Comparison of ENCODE assay signal across 38 mouse cellular contexts in genomic region chr6:48610657-48611056, GRCm38 (mm10). TPM values are rescaled to one million over a fixed set of nuclear protein-coding genes. Genes with fewer than 3 reads are reported as not detected.
DNase-seq lines count a peak whose midpoint lies in the region; ATAC-seq and TF ChIP-seq lines count a peak whose summit lies in the region.
"Had no signal": no experiment of that assay in that cellular context is flagged by ENCODE, and none has a peak within 500 bp of the region (broad histone marks: within the 10 kb centered on the region; RNA-seq: fewer than 3 reads in every experiment).

No protein-coding gene starts in this region.

- no peaks in the 10 kb centered on the region for H3K36me3 ChIP-seq in intestine, embryonic 15.5 days
- H3K36me3 ChIP-seq in intestine, embryonic 16.5 days (ENCODE audit: control insufficient read depth, insufficient read depth, low read length), result peaks cover 4% of the 10 kb centered on the region; the same call in 1 of the 2 replicates
- 0 out of 2 replicates have a peak, but pooled peaks cover 3% of the 10 kb centered on the region for H3K36me3 ChIP-seq in lung, embryonic 15.5 days
- H3K36me3 ChIP-seq in CH12.LX (replicated peaks in 1 of 2; ENCODE audit: control insufficient read depth in 1 of 2, insufficient read depth in 1 of 2, low read length in 1 of 2), result peaks cover 13 to 63% of the 10 kb centered on the region in 2 experiments
- peaks cover 5% of the 10 kb centered on the region; the same call in 1 of the 2 replicates for H3K36me3 ChIP-seq in stomach, embryonic 16.5 days (ENCODE audit: control insufficient read depth, insufficient read depth, low read length)

- no peak overlapping the region for H3K4me2 ChIP-seq in intestine, embryonic 15.5 days (replicated peaks)
- H3K4me2 ChIP-seq in intestine, embryonic 16.5 days (ENCODE audit: low read depth, low read length), result no peak overlapping the region
- H3K4me2 ChIP-seq in lung, embryonic 15.5 days, result no peak overlapping the region
- no peak overlapping the region for H3K4me2 ChIP-seq in CH12.LX (ENCODE audit: insufficient read depth, low read depth, poor library complexity, severe bottlenecking)
- H3K4me2 ChIP-seq in stomach, embryonic 16.5 days (ENCODE audit: low read depth, low read length), result no peak overlapping the region
- H3K4me2 ChIP-seq: embryonic facial prominence, embryonic 15.5 days; forebrain, embryonic 13.5 days; limb, embryonic 13.5 days; liver, embryonic 11.5 days; midbrain, embryonic 15.5 days; neural tube, embryonic 12.5 days had no signal

- TF ChIP-seq EP300 in CH12.LX (IDR thresholded peaks at IDR 0.05; ENCODE audit: low read length), result no peak

- 0 out of 4 replicates have a peak, but pooled peaks of 1 of the 2 experiments have one; percentile 7 for TF ChIP-seq CTCF in CH12.LX (conservative IDR thresholded peaks at IDR 0.05 in 1 of 2, IDR thresholded peaks at IDR 0.05 in 1 of 2; ENCODE audit: low read depth in 2 of 2, low read length in 2 of 2)

- no peaks in the 10 kb centered on the region for H3K79me2 ChIP-seq in CH12.LX (replicated peaks; ENCODE audit: control insufficient read depth, extremely low read depth, insufficient read depth, poor library complexity, severe bottlenecking)

- no peak overlapping the region for H3K9ac ChIP-seq in intestine, embryonic 15.5 days
- no peak overlapping the region for H3K9ac ChIP-seq in intestine, embryonic 16.5 days (ENCODE audit: low read depth, low read length)
- no peak overlapping the region for H3K9ac ChIP-seq in lung, embryonic 15.5 days
- H3K9ac ChIP-seq in CH12.LX (ENCODE audit: insufficient read depth, low read depth), result no peak overlapping the region
- H3K9ac ChIP-seq in stomach, embryonic 16.5 days (ENCODE audit: low read length), result no peak overlapping the region
- H3K9ac ChIP-seq: embryonic facial prominence, embryonic 15.5 days; forebrain, embryonic 13.5 days; limb, embryonic 13.5 days; midbrain, embryonic 15.5 days; neural tube, embryonic 12.5 days had no signal

- no peak for ATAC-seq in intestine, embryonic 15.5 days
- no peak for ATAC-seq in intestine, embryonic 16.5 days
- ATAC-seq in lung, embryonic 15.5 days (ENCODE audit: borderline replicate concordance, extremely low read depth, low FRiP score, low TSS enrichment), result 0 out of 2 replicates have a peak, but pooled peaks have one; percentile 5
- no peak for ATAC-seq in stomach, embryonic 16.5 days (ENCODE audit: insufficient read depth, low FRiP score)
- ATAC-seq: CD4-positive, CD25-positive, alpha-beta regulatory T cell, adult 4 months; forebrain, embryonic 13.5 days; midbrain, embryonic 15.5 days had no signal

- H3K4me1 ChIP-seq in intestine, embryonic 15.5 days (replicated peaks), result no peaks in the 10 kb centered on the region
- peaks cover 5% of the 10 kb centered on the region; the same call in 1 of the 2 replicates for H3K4me1 ChIP-seq in intestine, embryonic 16.5 days (ENCODE audit: control insufficient read depth, insufficient read depth, low read length)
- H3K4me1 ChIP-seq in lung, embryonic 15.5 days, result no peaks in the 10 kb centered on the region
- peaks cover 0 to 12% of the 10 kb centered on the region in 2 experiments; a peak in 1 of 4 replicates for H3K4me1 ChIP-seq in CH12.LX (ENCODE audit: control insufficient read depth in 1 of 2, insufficient read depth in 2 of 2)
- peaks cover 7% of the 10 kb centered on the region; the same call in 1 of the 2 replicates for H3K4me1 ChIP-seq in stomach, embryonic 16.5 days (ENCODE audit: control insufficient read depth, insufficient read depth, low read length)
- H3K4me1 ChIP-seq: embryonic facial prominence, embryonic 10.5 days; embryonic facial prominence, embryonic 15.5 days; limb, embryonic 13.5 days; midbrain, embryonic 15.5 days had no signal

- in situ Hi-C loops in CH12.LX (cut with MboI; ENCODE audit: low pct_ligation_motif_present, low pct_unique_long_range_greater_than_20kb, low sequenced_read_pairs), result no loop called here

- dilution Hi-C loops in CH12.LX (cut with MboI; ENCODE audit: extremely low pct_ligation_motif_present, extremely low pct_unique_long_range_greater_than_20kb, low sequenced_read_pairs), result no loop called here

- H3K27me3 ChIP-seq in intestine, embryonic 15.5 days (replicated peaks), result no peaks in the 10 kb centered on the region
- H3K27me3 ChIP-seq in intestine, embryonic 16.5 days (replicated peaks; ENCODE audit: control insufficient read depth, insufficient read depth, low read length), result no peaks in the 10 kb centered on the region
- no peaks in the 10 kb centered on the region for H3K27me3 ChIP-seq in lung, embryonic 15.5 days
- no peaks in the 10 kb centered on the region for H3K27me3 ChIP-seq in CH12.LX (replicated peaks)
- H3K27me3 ChIP-seq in stomach, embryonic 16.5 days (ENCODE audit: control insufficient read depth, insufficient read depth, low read length), result no peaks in the 10 kb centered on the region
- H3K27me3 ChIP-seq: embryonic facial prominence, embryonic 15.5 days; forebrain, embryonic 13.5 days; limb, embryonic 13.5 days; midbrain, embryonic 15.5 days; neural tube, embryonic 12.5 days had no signal

- WGBS in intestine, embryonic 15.5 days, result 51% methylated on average over 3 of the region's 3 CpGs
- 49% methylated on average over 3 of the region's 3 CpGs for WGBS in intestine, embryonic 16.5 days
- 47% methylated on average over 3 of the region's 3 CpGs for WGBS in lung, embryonic 15.5 days
- WGBS in stomach, embryonic 16.5 days, result 29% methylated on average over 3 of the region's 3 CpGs

- no peak for TF ChIP-seq POLR2A in CH12.LX (IDR thresholded peaks at IDR 0.05; ENCODE audit: low read depth, low read length)

- no peaks in the 10 kb centered on the region for H3K9me3 ChIP-seq in intestine, embryonic 15.5 days
- H3K9me3 ChIP-seq in intestine, embryonic 16.5 days (ENCODE audit: control insufficient read depth, low read length), result no peaks in the 10 kb centered on the region; the same call in 1 of the 2 replicates
- no peaks in the 10 kb centered on the region for H3K9me3 ChIP-seq in lung, embryonic 15.5 days
- no peaks in the 10 kb centered on the region for H3K9me3 ChIP-seq in CH12.LX (replicated peaks; ENCODE audit: low read length)
- no peaks in the 10 kb centered on the region for H3K9me3 ChIP-seq in stomach, embryonic 16.5 days (replicated peaks; ENCODE audit: control insufficient read depth, low read length)
- H3K9me3 ChIP-seq: embryonic facial prominence, embryonic 10.5 days; embryonic facial prominence, embryonic 15.5 days; forebrain, embryonic 13.5 days; limb, embryonic 13.5 days; midbrain, embryonic 15.5 days; neural tube, embryonic 12.5 days had no signal

- DNase-seq in lung, postnatal 14 days, result no peak
- DNase-seq in CH12.LX (ENCODE audit: extremely low read depth), result no peak
- no peak for DNase-seq in cerebellum, adult 18-20 months
- DNase-seq: adrenal gland, postnatal 36 days; cerebellum, adult 8-10 months; cerebellum, postnatal 25 days; gastrocnemius, postnatal 14 days; heart, postnatal 14 days; kidney, adult 2 months; kidney, postnatal 10 days; right cerebral cortex, adult 18-20 months; spleen, adult 18-20 months; thymus, adult 2 months; thymus, postnatal 36 days had no signal

- no peak overlapping the region for H3K4me3 ChIP-seq in intestine, embryonic 15.5 days (replicated peaks)
- no peak overlapping the region for H3K4me3 ChIP-seq in intestine, embryonic 16.5 days (ENCODE audit: low read length)
- H3K4me3 ChIP-seq in lung, embryonic 15.5 days, result no peak overlapping the region
- H3K4me3 ChIP-seq in CH12.LX (replicated peaks in 1 of 3; ENCODE audit: low read depth in 2 of 3, low read length in 2 of 3, poor library complexity in 1 of 3), result no peak overlapping the region
- no peak overlapping the region for H3K4me3 ChIP-seq in stomach, embryonic 16.5 days (replicated peaks; ENCODE audit: low read length)
- H3K4me3 ChIP-seq: embryonic facial prominence, embryonic 10.5 days; embryonic facial prominence, embryonic 15.5 days; forebrain, embryonic 13.5 days; hindbrain, embryonic 10.5 days; limb, embryonic 13.5 days; midbrain, embryonic 15.5 days; myocyte; neural tube, embryonic 12.5 days had no signal

- 0 out of 2 replicates have a peak overlapping the region, but pooled peaks have one; percentile 9 for H3K27ac ChIP-seq in intestine, embryonic 15.5 days
- H3K27ac ChIP-seq in intestine, embryonic 16.5 days (ENCODE audit: low read length), result no peak overlapping the region
- H3K27ac ChIP-seq in lung, embryonic 15.5 days, result no peak overlapping the region
- H3K27ac ChIP-seq in CH12.LX (ENCODE audit: insufficient read depth, low read depth), result no peak overlapping the region
- peak overlapping the region; percentile 38; the same call in 1 of the 2 replicates for H3K27ac ChIP-seq in stomach, embryonic 16.5 days (ENCODE audit: low read length)
- H3K27ac ChIP-seq: embryonic facial prominence, embryonic 10.5 days; embryonic facial prominence, embryonic 15.5 days; forebrain, embryonic 13.5 days; hindbrain, embryonic 10.5 days; limb, embryonic 13.5 days; macrophage; midbrain, embryonic 15.5 days; neural tube, embryonic 12.5 days had no signal

- peak; percentile 0 for TF ChIP-seq RAD21 in CH12.LX (IDR thresholded peaks at IDR 0.05; ENCODE audit: low read depth, low read length)

RNA-seq across cellular contexts. Expression of gene Zfp775, which starts 8.8 kb away (rescaled TPM):
- 5.1 and 5.8 TPM in 2 replicates for polyA plus RNA-seq in intestine, embryonic 15.5 days (2015; fragmentation: Nextera tagmentation; extraction: Ambion mirVana)
- 5.2 and 6.1 TPM in 2 replicates for polyA plus RNA-seq in intestine, embryonic 16.5 days (2015; fragmentation: Nextera tagmentation; extraction: Ambion mirVana)
- 5.5 and 8.3 TPM in 2 replicates for polyA plus RNA-seq in lung, embryonic 15.5 days (2015; fragmentation: Nextera tagmentation; extraction: Ambion mirVana)
- total RNA-seq in CH12.LX (2012; rRNA removed) (4.7 and 6.5 TPM in 2 replicates), CH12.LX (2014; rRNA removed) (2.6 and 3.2 TPM in 2 replicates)
- polyA plus RNA-seq in CH12.LX (2012; ENCODE audit: insufficient read length, low read depth), result 3.3 and 3.5 TPM in 2 replicates
- polyA plus RNA-seq in stomach, embryonic 16.5 days (2015; fragmentation: Nextera tagmentation; extraction: Ambion mirVana), result 5.2 and 5.9 TPM in 2 replicates

RNA-seq across cellular contexts. Expression of gene AI854703, which starts 15.9 kb away (rescaled TPM):
- polyA plus RNA-seq in intestine, embryonic 15.5 days (2015; fragmentation: Nextera tagmentation; extraction: Ambion mirVana), result 0.89 and 1.2 TPM in 2 replicates
- polyA plus RNA-seq in intestine, embryonic 16.5 days (2015; fragmentation: Nextera tagmentation; extraction: Ambion mirVana), result 0.95 and 1.1 TPM in 2 replicates
- polyA plus RNA-seq in lung, embryonic 15.5 days (2015; fragmentation: Nextera tagmentation; extraction: Ambion mirVana), result 0.93 and 1.1 TPM in 2 replicates
- 3.5 and 5.3 TPM in 2 replicates for total RNA-seq in CH12.LX (2012; rRNA removed)
- 2.1 TPM in 2 replicates for total RNA-seq in CH12.LX (2014; rRNA removed)
- polyA plus RNA-seq in CH12.LX (2012; ENCODE audit: insufficient read length, low read depth), result 3.1 and 4.8 TPM in 2 replicates
- 1.1 and 1.3 TPM in 2 replicates for polyA plus RNA-seq in stomach, embryonic 16.5 days (2015; fragmentation: Nextera tagmentation; extraction: Ambion mirVana)

RNA-seq across cellular contexts. Expression of gene Gm44965, which starts 16.9 kb away (rescaled TPM):
- polyA plus RNA-seq in intestine, embryonic 15.5 days (2015; fragmentation: Nextera tagmentation; extraction: Ambion mirVana), result not detected in 2 replicates
- not detected in 2 replicates for polyA plus RNA-seq in intestine, embryonic 16.5 days (2015; fragmentation: Nextera tagmentation; extraction: Ambion mirVana)
- not detected in 2 replicates for polyA plus RNA-seq in lung, embryonic 15.5 days (2015; fragmentation: Nextera tagmentation; extraction: Ambion mirVana)
- total RNA-seq in CH12.LX (2012; rRNA removed) (not detected in 2 replicates), CH12.LX (2014; rRNA removed) (not detected in 2 replicates)
- not detected in 2 replicates for polyA plus RNA-seq in CH12.LX (2012; ENCODE audit: insufficient read length, low read depth)
- 0.70 and 1.8 TPM in 2 replicates for polyA plus RNA-seq in stomach, embryonic 16.5 days (2015; fragmentation: Nextera tagmentation; extraction: Ambion mirVana)
- total RNA-seq: adrenal gland, adult 18-20 months; adrenal gland, postnatal 36 days; granulocyte monocyte progenitor cell, adult 5-6 weeks; heart, postnatal 14 days; layer of hippocampus, postnatal 10 days; left cerebral cortex, adult 18-20 months; left cerebral cortex, postnatal 36 days; megakaryocyte-erythroid progenitor cell, adult 5-6 weeks had no signal
- polyA plus RNA-seq: brain, embryonic 14.5 days; CD4-positive, CD25-positive, alpha-beta regulatory T cell, adult 4 months; embryonic facial prominence, embryonic 15.5 days; forebrain, embryonic 13.5 days; large intestine, adult 2 months; limb, embryonic 13.5 days; liver, embryonic 11.5 days; liver, embryonic 16.5 days; macrophage; midbrain, embryonic 15.5 days; neural tube, embryonic 12.5 days; thymus, adult 2 months had no signal

RNA-seq across cellular contexts. Expression of gene Repin1, which starts 17.0 kb away (rescaled TPM):
- 23.6 and 24.9 TPM in 2 replicates for polyA plus RNA-seq in intestine, embryonic 15.5 days (2015; fragmentation: Nextera tagmentation; extraction: Ambion mirVana)
- 22.1 and 22.4 TPM in 2 replicates for polyA plus RNA-seq in intestine, embryonic 16.5 days (2015; fragmentation: Nextera tagmentation; extraction: Ambion mirVana)
- 28.1 and 30.9 TPM in 2 replicates for polyA plus RNA-seq in lung, embryonic 15.5 days (2015; fragmentation: Nextera tagmentation; extraction: Ambion mirVana)
- total RNA-seq in CH12.LX (2012; rRNA removed) (23.6 and 28.0 TPM in 2 replicates), CH12.LX (2014; rRNA removed) (11.5 and 12.8 TPM in 2 replicates)
- polyA plus RNA-seq in CH12.LX (2012; ENCODE audit: insufficient read length, low read depth), result 9.7 and 10.7 TPM in 2 replicates
- 25.7 and 28.0 TPM in 2 replicates for polyA plus RNA-seq in stomach, embryonic 16.5 days (2015; fragmentation: Nextera tagmentation; extraction: Ambion mirVana)

RNA-seq across cellular contexts. Expression of gene Gm45021, which starts 21.2 kb away (rescaled TPM):
- not detected in 2 replicates for polyA plus RNA-seq in intestine, embryonic 15.5 days (2015; fragmentation: Nextera tagmentation; extraction: Ambion mirVana)
- not detected in 2 replicates for polyA plus RNA-seq in intestine, embryonic 16.5 days (2015; fragmentation: Nextera tagmentation; extraction: Ambion mirVana)
- not detected in 2 replicates for polyA plus RNA-seq in lung, embryonic 15.5 days (2015; fragmentation: Nextera tagmentation; extraction: Ambion mirVana)
- total RNA-seq in CH12.LX (2012; rRNA removed) (not detected in 2 replicates), CH12.LX (2014; rRNA removed) (not detected in 2 replicates)
- not detected in 2 replicates for polyA plus RNA-seq in CH12.LX (2012; ENCODE audit: insufficient read length, low read depth)
- not detected in 2 replicates for polyA plus RNA-seq in stomach, embryonic 16.5 days (2015; fragmentation: Nextera tagmentation; extraction: Ambion mirVana)
- total RNA-seq: adrenal gland, adult 18-20 months; adrenal gland, postnatal 36 days; gastrocnemius, postnatal 14 days; granulocyte monocyte progenitor cell, adult 5-6 weeks; heart, postnatal 14 days; layer of hippocampus, postnatal 10 days; left cerebral cortex, adult 18-20 months; left cerebral cortex, postnatal 36 days; megakaryocyte-erythroid progenitor cell, adult 5-6 weeks had no signal
- polyA plus RNA-seq: brain, embryonic 14.5 days; CD4-positive, CD25-positive, alpha-beta regulatory T cell, adult 4 months; embryonic facial prominence, embryonic 10.5 days; embryonic facial prominence, embryonic 15.5 days; forebrain, embryonic 13.5 days; hindbrain, embryonic 10.5 days; kidney, adult 2 months; large intestine, adult 2 months; limb, embryonic 13.5 days; liver, embryonic 11.5 days; liver, embryonic 16.5 days; macrophage; midbrain, embryonic 15.5 days; myocyte; neural tube, embryonic 12.5 days; thymus, adult 2 months had no signal

Comparison
In these comparisons a context has a peak if more than half of its experiments do, and no peak if none do; other contexts are left out.
1. H3K27ac ChIP-seq: peak in intestine, embryonic 15.5 days (single experiment) and stomach, embryonic 16.5 days (single experiment); none in intestine, embryonic 16.5 days (single experiment), lung, embryonic 15.5 days (single experiment) and CH12.LX (single experiment).